Mouse (Mus musculus) neural tube, embryonic 14.5 days (tissue): ENCODE data around the gene Ppp1r1b. TPM values are rescaled to one million over a fixed set of nuclear protein-coding genes. Genes with fewer than 3 reads are reported as not detected.

ENCODE experiments used
- ATAC-seq: fragments of 200-750 bp; cut with Nextera tagmentation; 2 replicates; pipeline ENCODE4 v1.8.0; 2017; ENCODE audit warnings: low read depth, mild to moderate bottlenecking, moderate TSS enrichment, moderate library complexity
- H3K27ac ChIP-seq: fragments of 300-500 bp; sonication (generic); 2 replicates; pipeline ENCODE4 v1.5.1; 2014; ENCODE audit warnings: low read depth, mild to moderate bottlenecking, control low read depth, low read length, moderate library complexity, mixed read lengths
- H3K27me3 ChIP-seq: fragments of 300-500 bp; sonication (generic); 2 replicates; pipeline ENCODE4 v1.6.1; 2014; ENCODE audit warnings: low read length; ENCODE audit not compliant: control insufficient read depth, insufficient read depth
- H3K36me3 ChIP-seq: fragments of 300-500 bp; sonication (generic); 2 replicates; pipeline ENCODE4 v1.6.1; 2014; ENCODE audit warnings: low read length, mixed read lengths; ENCODE audit not compliant: control insufficient read depth, insufficient read depth
- H3K4me1 ChIP-seq: fragments of 300-500 bp; sonication (generic); 2 replicates; pipeline ENCODE4 v1.6.1; 2014; ENCODE audit warnings: low read length; ENCODE audit not compliant: control insufficient read depth, insufficient read depth
- H3K4me2 ChIP-seq: fragments of 300-500 bp; sonication (generic); 2 replicates; pipeline ENCODE4 v1.6.1; 2014; ENCODE audit warnings: mild to moderate bottlenecking, low read depth, low read length, control low read depth
- H3K4me3 ChIP-seq: fragments of 300-500 bp; sonication (generic); 2 replicates; pipeline ENCODE4 v1.5.1; 2014; ENCODE audit warnings: low read depth, low read length, control low read depth, mixed read lengths
- H3K9ac ChIP-seq: fragments of 300-500 bp; sonication (generic); replicated peaks from 2 replicates; pipeline ENCODE4 v1.6.1; 2014; ENCODE audit warnings: low read depth, mild to moderate bottlenecking, control low read depth, low read length, mixed read lengths
- H3K9me3 ChIP-seq: fragments of 300-500 bp; sonication (generic); 2 replicates; pipeline ENCODE4 v1.6.1; 2016; ENCODE audit warnings: low read length; ENCODE audit not compliant: control insufficient read depth
- WGBS: fragments of 180-500 bp; shearing (Covaris S2); extraction: QIAGEN DNeasy Blood & Tissue Kit; methylation state at CpG from one replicate; pipeline ENCODE4 v1.1.7; 2014; 5-methylcytosine and 5-hydroxymethylcytosine counted together
- polyA plus RNA-seq: library from polyadenylated mRNA; unstranded; fragments of >200 nt; fragmentation: Nextera tagmentation; extraction: Ambion mirVana; gene quantifications from 2 replicates; pipeline ENCODE4 v1.2.1, GENCODE M21; 2014

Ppp1r1b gene
- polyA plus RNA-seq, 1 experiment from 2014 or later: 2.4 TPM

- Histone ChIP-seq H3K9ac (peak overlapping the region; percentile 63), H3K27me3 (peaks cover 59% of the 10 kb centered on the region), H3K4me1 (0 out of 2 replicates have a peak, but pooled peaks cover 4% of the 10 kb centered on the region), H3K4me3 (peak overlapping the region; percentile 41), H3K9me3 (no peaks in the 10 kb centered on the region), H3K4me2 (peak overlapping the region; percentile 43), H3K27ac (peak overlapping the region; percentile 82), H3K36me3 (no peaks in the 10 kb centered on the region)
- ATAC-seq: no peak
- under 1% methylated on average over 19 of the region's 19 CpGs for WGBS
Measured at GRCm38 (mm10) chr11:98326741-98327135, 21.5 kb upstream of the Ppp1r1b start.

- H3K27me3 ChIP-seq: peaks cover 57% of the 10 kb centered on the region
- H3K27ac ChIP-seq: peak overlapping the region; percentile 82
- H3K4me1 ChIP-seq: 0 out of 2 replicates have a peak, but pooled peaks cover 4% of the 10 kb centered on the region
- peak overlapping the region; percentile 43 for H3K4me2 ChIP-seq
- no peaks in the 10 kb centered on the region for H3K9me3 ChIP-seq
- ATAC-seq: no peak
- WGBS: under 1% methylated on average over 93 of the region's 97 CpGs
- peak overlapping the region; percentile 41 for H3K4me3 ChIP-seq
- no peaks in the 10 kb centered on the region for H3K36me3 ChIP-seq
- peak overlapping the region; percentile 63 for H3K9ac ChIP-seq
Measured at GRCm38 (mm10) chr11:98327136-98328030, 20.8 kb upstream of the Ppp1r1b start.

DNA sequence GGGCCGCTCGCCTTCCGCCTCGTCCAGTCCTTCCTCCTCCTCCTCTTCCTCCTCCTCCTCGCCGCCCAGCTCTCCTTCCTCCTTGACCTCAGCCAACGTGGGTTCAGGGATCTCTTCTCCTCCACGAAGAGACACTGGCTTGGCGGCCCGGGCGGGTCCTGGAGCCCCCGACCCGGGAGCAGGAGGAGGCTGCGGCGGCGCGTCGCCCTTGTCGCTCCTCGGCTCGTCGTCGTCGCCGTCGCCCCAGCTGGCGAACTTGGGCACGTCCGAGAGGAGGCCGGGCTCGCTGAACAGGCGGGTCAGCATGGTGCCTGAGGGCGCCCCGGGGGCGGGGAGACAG lies 20.2 kb upstream of the Ppp1r1b start:
- Histone ChIP-seq H3K9ac (peak overlapping the region; percentile 63), H3K27me3 (peaks cover 58% of the 10 kb centered on the region)
- under 1% methylated on average over 33 of the region's 35 CpGs for WGBS

GRCm38 (mm10) chr11:98328371-98329069 lies 19.7 kb upstream of the Ppp1r1b start:
- H3K9ac ChIP-seq: peak overlapping the region; percentile 63
- ATAC-seq: 0 out of 2 replicates have a peak, but pooled peaks have one; percentile 36
- no peaks in the 10 kb centered on the region for H3K36me3 ChIP-seq
- peaks cover 59% of the 10 kb centered on the region for H3K27me3 ChIP-seq
- peak overlapping the region; percentile 41 for H3K4me3 ChIP-seq
- H3K9me3 ChIP-seq: no peaks in the 10 kb centered on the region
- peak overlapping the region; percentile 43 for H3K4me2 ChIP-seq
- 0 out of 2 replicates have a peak, but pooled peaks cover 4% of the 10 kb centered on the region for H3K4me1 ChIP-seq
- WGBS: 1% methylated on average over 42 of the region's 56 CpGs
- H3K27ac ChIP-seq: peak overlapping the region; percentile 82

More for the DNA sequence above, 20.2 kb upstream of the Ppp1r1b start:
- peak overlapping the region; percentile 82 for H3K27ac ChIP-seq
- H3K4me3 ChIP-seq: peak overlapping the region; percentile 41
- no peak for ATAC-seq
- H3K9me3 ChIP-seq: no peaks in the 10 kb centered on the region
- no peaks in the 10 kb centered on the region for H3K36me3 ChIP-seq
- H3K4me1 ChIP-seq: 0 out of 2 replicates have a peak, but pooled peaks cover 4% of the 10 kb centered on the region
- H3K4me2 ChIP-seq: peak overlapping the region; percentile 43

DNA sequence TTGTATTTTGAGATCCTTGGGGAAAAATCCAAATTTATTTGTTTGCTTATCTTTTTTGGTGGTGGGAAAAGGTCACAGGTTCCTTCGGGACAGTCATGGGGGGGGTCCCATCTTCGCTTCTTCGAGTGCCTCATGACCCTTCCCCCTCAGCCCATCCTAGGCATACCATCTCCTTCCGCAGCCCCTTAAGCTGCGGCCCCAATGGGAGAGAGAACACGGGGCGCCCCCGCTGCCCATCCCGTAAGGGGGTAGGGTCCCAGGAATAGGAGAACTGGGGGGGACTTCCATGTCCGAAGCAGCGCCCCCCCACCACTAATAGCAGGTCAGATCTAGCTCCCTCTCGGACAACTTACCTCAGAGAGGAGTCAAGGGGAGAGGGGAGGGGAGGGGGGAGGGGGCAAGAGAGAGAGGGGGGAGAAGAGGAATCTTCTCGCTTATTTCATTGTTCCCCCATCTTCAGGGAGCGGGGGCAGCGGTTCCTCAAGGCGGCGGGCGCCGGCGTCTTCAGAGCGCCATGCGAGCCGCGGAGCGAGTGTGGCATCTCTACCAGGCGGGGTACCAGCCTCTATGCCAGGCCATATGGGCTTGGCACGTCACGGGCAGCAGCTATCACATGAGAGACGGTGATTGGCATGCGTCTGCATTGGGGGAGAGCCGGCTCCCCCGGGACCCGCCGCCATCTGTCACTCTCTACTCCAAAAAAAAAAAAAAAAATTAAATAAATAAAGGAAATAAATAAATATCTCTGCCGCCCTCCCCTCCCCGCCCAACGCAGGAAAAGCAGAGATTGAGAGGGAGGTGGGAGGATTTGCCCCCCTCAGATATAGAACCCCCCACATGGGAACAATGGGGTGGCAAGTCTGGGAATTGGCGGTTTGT lies 18.9 kb upstream of the Ppp1r1b start, which contains the start of gene Neurod2:
Gene Neurod2, minus strand, starts transcription at position 568 of the 879 bp plus-strand sequence.
- peaks cover 10% of the 10 kb centered on the region for H3K4me1 ChIP-seq
- 0 out of 2 replicates have a peak, but pooled peaks have one; percentile 67 for ATAC-seq
- WGBS: 2% methylated on average over 37 of the region's 38 CpGs
- H3K27me3 ChIP-seq: peaks cover 60% of the 10 kb centered on the region
- peak within 1 kb of the TSS; percentile 41 for H3K4me3 ChIP-seq
- H3K36me3 ChIP-seq: no peaks in the 10 kb centered on the region
- peak within 1 kb of the TSS; percentile 43 for H3K4me2 ChIP-seq
- H3K27ac ChIP-seq: peak within 1 kb of the TSS; percentile 82
- H3K9me3 ChIP-seq: no peaks in the 10 kb centered on the region
- H3K9ac ChIP-seq: peak within 1 kb of the TSS; percentile 63

- no peak overlapping the region for H3K4me3 ChIP-seq
- peaks cover 18% of the 10 kb centered on the region for H3K4me1 ChIP-seq
Measured at GRCm38 (mm10) chr11:98329960-98330744, 18.1 kb upstream of the Ppp1r1b start.

GRCm38 (mm10) chr11:98330745-98331204 lies 17.4 kb upstream of the Ppp1r1b start:
- Histone ChIP-seq H3K36me3 (no peaks in the 10 kb centered on the region), H3K4me3 (no peak overlapping the region), H3K9me3 (no peaks in the 10 kb centered on the region), H3K4me2 (no peak overlapping the region), H3K9ac (no peak overlapping the region), H3K27me3 (peaks cover 61% of the 10 kb centered on the region), H3K27ac (no peak overlapping the region), H3K4me1 (peaks cover 18% of the 10 kb centered on the region)
- no peak for ATAC-seq
- WGBS: 55% methylated on average over 2 of the region's 2 CpGs

More at GRCm38 (mm10) chr11:98329960-98330744, 18.1 kb upstream of the Ppp1r1b start:
- no peaks in the 10 kb centered on the region for H3K9me3 ChIP-seq
- H3K36me3 ChIP-seq: no peaks in the 10 kb centered on the region
- H3K27me3 ChIP-seq: peaks cover 62% of the 10 kb centered on the region
- ATAC-seq: no peak
- 28% methylated on average over 9 of the region's 9 CpGs for WGBS
- H3K27ac ChIP-seq: peak overlapping the region; percentile 70
- no peak overlapping the region for H3K9ac ChIP-seq
- peak overlapping the region; percentile 43; the same call in 1 of the 2 replicates for H3K4me2 ChIP-seq

DNA sequence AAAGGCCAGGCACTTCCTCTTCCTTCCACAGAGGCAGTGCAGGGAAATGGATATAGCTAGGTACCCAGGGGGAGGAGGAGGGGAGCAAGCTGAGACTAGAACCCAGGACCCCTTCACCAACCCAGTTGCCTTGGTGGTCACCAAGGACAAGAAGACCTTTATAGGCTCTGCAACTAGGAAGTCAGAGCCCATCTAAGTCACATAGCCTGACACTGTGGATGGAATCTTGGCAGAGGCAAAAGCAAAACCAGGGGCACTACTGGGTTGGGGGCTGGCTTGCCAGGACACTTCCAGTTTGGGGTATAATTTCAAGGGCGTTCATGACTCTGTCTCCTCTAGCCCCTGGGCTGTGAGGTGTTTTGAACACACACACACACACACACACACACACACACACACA lies 16.8 kb upstream of the Ppp1r1b start:
- H3K27ac ChIP-seq: no peak overlapping the region
- peaks cover 59% of the 10 kb centered on the region for H3K27me3 ChIP-seq
- H3K9me3 ChIP-seq: no peaks in the 10 kb centered on the region
- H3K4me2 ChIP-seq: no peak overlapping the region
- H3K4me3 ChIP-seq: no peak overlapping the region
- no peak for ATAC-seq
- WGBS: 38% methylated on average over 1 of the region's 1 CpGs
- no peak overlapping the region for H3K9ac ChIP-seq
- H3K4me1 ChIP-seq: peaks cover 18% of the 10 kb centered on the region
- no peaks in the 10 kb centered on the region for H3K36me3 ChIP-seq
